Mouse (Mus musculus): ENCODE measurements around the gene Smyd3. TPM values are rescaled to one million over a fixed set of nuclear protein-coding genes. Genes with fewer than 3 reads are reported as not detected.

Smyd3 gene
- polyA plus RNA-seq, 1 experiment from 2014 or later, result 18.3 TPM

GRCm38 (mm10) chr1:179114833-179115495 lies 402.9 kb downstream of the Smyd3 start:
- WGBS, result 62% methylated on average over 7 of the region's 7 CpGs
- DNase-seq (ENCODE audit: low spot score) (peak; percentile 88), ATAC-seq (replicated peaks; ENCODE audit: low FRiP score, low read depth) (no peak)
- H3K27ac ChIP-seq, result peak overlapping the region; percentile 62
- H3K27me3 ChIP-seq (ENCODE audit: insufficient read depth, low read length), result no peaks in the 10 kb centered on the region
- no peaks in the 10 kb centered on the region for H3K36me3 ChIP-seq (ENCODE audit: insufficient read depth, low read length)
- H3K4me1 ChIP-seq (replicated peaks; ENCODE audit: insufficient read depth, low read length), result no peaks in the 10 kb centered on the region
- no peak overlapping the region for H3K4me3 ChIP-seq (replicated peaks; ENCODE audit: low read depth, low read length)
- TF ChIP-seq CTCF (IDR thresholded peaks at IDR 0.05; ENCODE audit: low read depth), result no peak
- no peak overlapping the region for H3K9ac ChIP-seq (ENCODE audit: low read depth, low read length)
- no peak overlapping the region for H3K4me2 ChIP-seq (ENCODE audit: low read length)
- no peaks in the 10 kb centered on the region for H3K9me3 ChIP-seq (replicated peaks; ENCODE audit: low read length)

DNA sequence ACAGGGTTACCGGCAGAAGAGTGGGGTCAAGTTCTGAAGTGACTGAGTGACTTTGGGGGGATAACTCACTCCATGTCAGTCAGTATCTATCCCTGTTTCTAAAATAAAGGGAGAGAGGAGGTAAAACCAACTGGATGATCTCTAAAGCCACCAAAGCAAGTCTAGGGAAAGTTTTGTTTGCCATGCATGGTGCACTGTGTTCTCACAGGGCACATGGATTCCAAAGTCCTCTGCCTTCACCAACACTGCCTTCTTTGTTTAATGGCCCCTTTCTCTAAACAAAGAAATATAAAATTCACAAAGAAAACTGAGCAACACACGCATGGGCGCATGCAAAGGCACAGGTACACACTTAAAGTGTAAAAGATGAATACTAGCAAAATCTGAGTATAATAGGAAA lies 403.5 kb downstream of the Smyd3 start:
- Histone ChIP-seq H3K4me2 (ENCODE audit: low read length) (no peak overlapping the region), H3K9ac (ENCODE audit: low read depth, low read length) (no peak overlapping the region), H3K36me3 (ENCODE audit: insufficient read depth, low read length) (no peaks in the 10 kb centered on the region), H3K4me3 (replicated peaks; ENCODE audit: low read depth, low read length) (no peak overlapping the region), H3K9me3 (replicated peaks; ENCODE audit: low read length) (no peaks in the 10 kb centered on the region), H3K27ac (no peak overlapping the region), H3K4me1 (replicated peaks; ENCODE audit: insufficient read depth, low read length) (no peaks in the 10 kb centered on the region), H3K27me3 (ENCODE audit: insufficient read depth, low read length) (no peaks in the 10 kb centered on the region)
- 83% methylated on average over 3 of the region's 3 CpGs for WGBS
- no peak for TF ChIP-seq CTCF (IDR thresholded peaks at IDR 0.05; ENCODE audit: low read depth)
- no peak for DNase-seq (ENCODE audit: low spot score)
- ATAC-seq (replicated peaks; ENCODE audit: low FRiP score, low read depth), result no peak

GRCm38 (mm10) chr1:179108759-179109158 lies 409.1 kb downstream of the Smyd3 start:
- ATAC-seq (replicated peaks; ENCODE audit: low FRiP score, low read depth), result no peak

GRCm38 (mm10) chr1:179107761-179108694 lies 409.8 kb downstream of the Smyd3 start:
- no peak overlapping the region for H3K4me2 ChIP-seq (ENCODE audit: low read length)
- no peak overlapping the region for H3K4me3 ChIP-seq (replicated peaks; ENCODE audit: low read depth, low read length)
- H3K27me3 ChIP-seq (ENCODE audit: insufficient read depth, low read length), result no peaks in the 10 kb centered on the region
- no peaks in the 10 kb centered on the region for H3K9me3 ChIP-seq (replicated peaks; ENCODE audit: low read length)
- ATAC-seq (replicated peaks; ENCODE audit: low FRiP score, low read depth) (no peak), DNase-seq (ENCODE audit: low spot score) (no peak)
- TF ChIP-seq CTCF (IDR thresholded peaks at IDR 0.05; ENCODE audit: low read depth), result no peak
- 46% methylated on average over 16 of the region's 16 CpGs for WGBS
- no peaks in the 10 kb centered on the region for H3K4me1 ChIP-seq (replicated peaks; ENCODE audit: insufficient read depth, low read length)
- no peak overlapping the region for H3K9ac ChIP-seq (ENCODE audit: low read depth, low read length)
- no peaks in the 10 kb centered on the region for H3K36me3 ChIP-seq (ENCODE audit: insufficient read depth, low read length)
- H3K27ac ChIP-seq, result no peak overlapping the region

More at GRCm38 (mm10) chr1:179108759-179109158, 409.1 kb downstream of the Smyd3 start:
- Histone ChIP-seq H3K4me2 (ENCODE audit: low read length) (no peak overlapping the region), H3K27me3 (ENCODE audit: insufficient read depth, low read length) (no peaks in the 10 kb centered on the region), H3K4me3 (replicated peaks; ENCODE audit: low read depth, low read length) (no peak overlapping the region), H3K36me3 (ENCODE audit: insufficient read depth, low read length) (no peaks in the 10 kb centered on the region), H3K9ac (ENCODE audit: low read depth, low read length) (no peak overlapping the region), H3K9me3 (replicated peaks; ENCODE audit: low read length) (no peaks in the 10 kb centered on the region), H3K27ac (no peak overlapping the region), H3K4me1 (replicated peaks; ENCODE audit: insufficient read depth, low read length) (no peaks in the 10 kb centered on the region)
- WGBS, result 43% methylated on average over 7 of the region's 7 CpGs
- no peak for DNase-seq (ENCODE audit: low spot score)
- TF ChIP-seq CTCF (IDR thresholded peaks at IDR 0.05; ENCODE audit: low read depth), result no peak

GRCm38 (mm10) chr1:179107211-179107610 lies 410.6 kb downstream of the Smyd3 start:
- no peaks in the 10 kb centered on the region for H3K36me3 ChIP-seq (ENCODE audit: insufficient read depth, low read length)
- DNase-seq (ENCODE audit: low spot score) (no peak), ATAC-seq (replicated peaks; ENCODE audit: low FRiP score, low read depth) (no peak)
- H3K9me3 ChIP-seq (replicated peaks; ENCODE audit: low read length), result no peaks in the 10 kb centered on the region
- 45% methylated on average over 7 of the region's 7 CpGs for WGBS
- H3K27me3 ChIP-seq (ENCODE audit: insufficient read depth, low read length), result no peaks in the 10 kb centered on the region
- H3K4me1 ChIP-seq (replicated peaks; ENCODE audit: insufficient read depth, low read length), result no peaks in the 10 kb centered on the region
- H3K4me3 ChIP-seq (replicated peaks; ENCODE audit: low read depth, low read length), result no peak overlapping the region
- no peak overlapping the region for H3K27ac ChIP-seq
- no peak overlapping the region for H3K9ac ChIP-seq (ENCODE audit: low read depth, low read length)
- H3K4me2 ChIP-seq (ENCODE audit: low read length), result no peak overlapping the region
- no peak for TF ChIP-seq CTCF (IDR thresholded peaks at IDR 0.05; ENCODE audit: low read depth)

DNA sequence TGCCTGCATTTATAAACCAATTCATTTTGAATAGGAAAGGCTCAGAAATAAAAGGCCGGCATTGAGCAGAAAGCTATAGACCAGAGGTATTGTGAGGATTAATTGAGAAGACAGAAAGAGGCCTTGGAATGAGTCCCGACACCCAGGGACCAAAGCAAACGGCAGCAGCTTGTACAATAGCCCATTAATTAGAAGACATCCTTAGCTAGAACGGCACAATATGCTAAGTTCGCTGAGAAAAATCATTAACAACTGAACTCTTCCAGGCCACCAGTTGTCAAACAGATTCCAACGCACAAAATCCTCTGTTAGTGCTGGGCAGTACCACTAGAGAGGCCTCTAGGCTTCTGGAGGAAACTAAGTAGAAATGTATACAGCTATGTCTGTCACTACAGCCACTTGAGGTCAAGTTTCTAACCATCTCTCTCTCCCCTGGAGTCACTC lies 411.1 kb downstream of the Smyd3 start:
- WGBS, result 70% methylated on average over 6 of the region's 6 CpGs
- H3K4me3 ChIP-seq (replicated peaks; ENCODE audit: low read depth, low read length), result no peak overlapping the region
- ATAC-seq (replicated peaks; ENCODE audit: low FRiP score, low read depth), result no peak
- H3K4me1 ChIP-seq (replicated peaks; ENCODE audit: insufficient read depth, low read length), result no peaks in the 10 kb centered on the region
- H3K4me2 ChIP-seq (ENCODE audit: low read length), result no peak overlapping the region
- no peak for TF ChIP-seq CTCF (IDR thresholded peaks at IDR 0.05; ENCODE audit: low read depth)
- DNase-seq (ENCODE audit: low spot score), result no peak
- H3K27me3 ChIP-seq (ENCODE audit: insufficient read depth, low read length), result no peaks in the 10 kb centered on the region
- H3K36me3 ChIP-seq (ENCODE audit: insufficient read depth, low read length), result no peaks in the 10 kb centered on the region
- H3K9ac ChIP-seq (ENCODE audit: low read depth, low read length), result no peak overlapping the region
- H3K9me3 ChIP-seq (replicated peaks; ENCODE audit: low read length), result no peaks in the 10 kb centered on the region
- H3K27ac ChIP-seq, result no peak overlapping the region
